Mouse (Mus musculus): ENCODE results near the gene Per1.
A peak's percentile ranks its signal among the peaks of the same experiment; 100 is the strongest.

Per1 gene

DNA sequence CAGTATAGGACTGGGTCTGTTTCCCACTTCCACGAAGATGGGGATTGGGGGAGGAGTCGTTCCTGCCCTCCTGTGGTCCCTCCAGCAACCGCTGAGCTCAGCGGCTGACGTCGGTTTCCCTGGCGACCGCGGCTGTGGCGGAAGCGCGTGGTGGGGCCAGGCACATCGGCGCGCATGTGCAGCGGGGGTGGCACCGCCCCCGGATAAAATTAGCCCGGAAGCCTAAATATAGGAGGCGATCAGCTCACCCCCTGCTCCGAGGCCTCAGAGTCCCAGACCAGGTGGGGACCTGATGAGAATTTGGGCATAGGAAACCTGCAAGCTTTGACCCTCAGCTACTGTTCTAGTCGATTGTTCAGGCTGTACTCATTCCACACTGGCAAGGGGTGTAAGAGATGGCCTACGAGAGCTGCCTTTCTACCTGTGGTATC is 4.9 kb downstream of the Per1 start:
- peak; percentile 87 for DNase-seq

DNA sequence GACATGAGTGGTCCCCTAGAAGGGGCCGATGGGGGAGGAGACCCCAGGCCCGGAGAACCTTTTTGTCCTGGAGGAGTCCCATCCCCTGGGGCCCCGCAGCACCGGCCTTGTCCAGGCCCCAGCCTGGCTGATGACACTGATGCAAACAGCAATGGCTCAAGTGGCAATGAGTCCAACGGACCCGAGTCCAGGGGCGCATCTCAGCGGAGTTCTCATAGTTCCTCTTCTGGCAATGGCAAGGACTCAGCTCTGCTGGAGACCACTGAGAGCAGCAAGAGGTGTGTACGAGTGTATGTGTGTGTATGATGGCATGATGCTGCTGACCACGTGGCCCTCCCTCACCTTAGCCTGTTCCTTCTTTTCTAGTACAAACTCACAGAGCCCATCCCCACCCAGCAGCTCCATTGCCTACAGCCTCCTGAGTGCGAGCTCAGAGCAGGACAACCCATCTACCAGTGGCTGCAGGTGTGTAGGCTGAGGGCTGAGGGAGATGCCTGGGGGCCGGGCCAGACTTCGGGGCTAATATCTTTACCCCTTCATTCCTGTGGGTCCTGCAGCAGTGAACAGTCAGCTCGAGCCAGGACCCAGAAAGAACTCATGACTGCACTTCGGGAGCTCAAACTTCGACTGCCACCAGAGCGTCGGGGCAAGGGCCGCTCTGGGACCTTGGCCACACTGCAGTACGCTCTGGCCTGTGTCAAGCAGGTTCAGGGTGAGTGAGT is 5.8 kb downstream of the Per1 start:
- DNase-seq = peak; percentile 30

DNA sequence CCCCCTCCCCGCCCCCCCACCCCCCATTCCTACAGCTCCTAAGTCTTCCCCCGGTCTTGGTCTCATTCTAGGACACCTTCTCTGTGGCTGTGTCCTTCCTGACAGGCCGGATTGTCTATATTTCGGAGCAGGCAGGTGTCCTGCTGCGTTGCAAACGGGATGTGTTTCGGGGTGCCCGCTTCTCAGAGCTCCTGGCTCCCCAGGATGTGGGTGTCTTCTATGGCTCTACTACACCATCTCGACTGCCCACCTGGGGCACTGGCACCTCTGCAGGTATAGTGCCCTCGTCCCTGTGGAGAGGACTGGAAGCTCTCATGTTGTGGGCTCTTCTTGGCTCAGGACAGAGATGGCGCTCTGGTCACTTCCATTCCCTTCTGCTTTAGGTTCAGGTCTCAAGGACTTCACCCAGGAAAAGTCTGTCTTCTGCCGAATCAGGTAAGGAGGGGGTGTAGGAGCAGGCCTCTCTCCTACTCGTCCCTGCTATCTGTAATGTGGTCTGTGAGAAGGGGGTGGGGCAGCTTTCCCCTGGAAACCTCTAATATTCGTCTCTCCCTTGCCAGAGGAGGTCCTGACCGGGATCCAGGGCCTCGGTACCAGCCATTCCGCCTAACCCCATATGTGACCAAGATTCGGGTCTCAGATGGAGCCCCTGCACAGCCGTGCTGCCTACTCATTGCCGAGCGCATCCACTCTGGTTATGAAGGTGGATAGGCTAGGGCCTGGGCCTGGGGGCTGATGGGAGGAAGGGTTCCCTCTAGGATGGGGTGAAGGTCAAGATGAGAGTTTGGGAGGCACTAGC is 6.8 kb downstream of the Per1 start:
- DNase-seq = peak; percentile 17

DNA sequence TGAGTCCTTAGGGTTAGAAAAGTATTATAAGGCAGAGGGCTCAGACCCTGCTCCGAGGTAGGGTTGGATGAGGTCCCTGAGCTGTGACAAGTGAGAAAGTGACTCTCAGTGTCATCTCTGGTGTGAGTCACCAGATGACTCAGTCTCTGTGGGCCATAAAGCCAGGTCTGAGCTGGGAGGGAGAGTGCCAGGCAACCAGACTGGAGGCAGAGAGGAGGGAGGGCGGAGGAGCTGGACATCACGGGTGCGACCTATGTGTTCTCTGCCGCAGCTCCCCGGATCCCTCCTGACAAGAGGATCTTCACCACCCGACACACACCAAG is 7.3 kb downstream of the Per1 start:
- no peak for DNase-seq

DNA sequence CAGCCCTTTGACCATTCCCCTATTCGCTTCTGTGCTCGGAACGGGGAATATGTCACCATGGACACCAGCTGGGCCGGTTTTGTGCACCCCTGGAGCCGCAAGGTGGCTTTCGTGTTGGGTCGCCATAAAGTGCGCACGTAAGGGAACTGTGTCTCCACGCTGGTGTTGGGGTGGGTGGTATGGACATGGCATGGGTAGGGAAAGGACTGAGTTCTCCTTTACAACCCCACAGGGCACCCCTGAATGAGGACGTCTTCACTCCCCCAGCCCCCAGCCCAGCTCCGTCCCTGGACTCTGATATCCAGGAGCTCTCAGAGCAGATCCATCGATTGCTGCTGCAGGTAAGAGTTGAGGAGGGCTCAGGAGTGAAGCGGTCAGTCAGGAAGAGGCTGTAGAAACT is 8.1 kb downstream of the Per1 start:
- DNase-seq = no peak

DNA sequence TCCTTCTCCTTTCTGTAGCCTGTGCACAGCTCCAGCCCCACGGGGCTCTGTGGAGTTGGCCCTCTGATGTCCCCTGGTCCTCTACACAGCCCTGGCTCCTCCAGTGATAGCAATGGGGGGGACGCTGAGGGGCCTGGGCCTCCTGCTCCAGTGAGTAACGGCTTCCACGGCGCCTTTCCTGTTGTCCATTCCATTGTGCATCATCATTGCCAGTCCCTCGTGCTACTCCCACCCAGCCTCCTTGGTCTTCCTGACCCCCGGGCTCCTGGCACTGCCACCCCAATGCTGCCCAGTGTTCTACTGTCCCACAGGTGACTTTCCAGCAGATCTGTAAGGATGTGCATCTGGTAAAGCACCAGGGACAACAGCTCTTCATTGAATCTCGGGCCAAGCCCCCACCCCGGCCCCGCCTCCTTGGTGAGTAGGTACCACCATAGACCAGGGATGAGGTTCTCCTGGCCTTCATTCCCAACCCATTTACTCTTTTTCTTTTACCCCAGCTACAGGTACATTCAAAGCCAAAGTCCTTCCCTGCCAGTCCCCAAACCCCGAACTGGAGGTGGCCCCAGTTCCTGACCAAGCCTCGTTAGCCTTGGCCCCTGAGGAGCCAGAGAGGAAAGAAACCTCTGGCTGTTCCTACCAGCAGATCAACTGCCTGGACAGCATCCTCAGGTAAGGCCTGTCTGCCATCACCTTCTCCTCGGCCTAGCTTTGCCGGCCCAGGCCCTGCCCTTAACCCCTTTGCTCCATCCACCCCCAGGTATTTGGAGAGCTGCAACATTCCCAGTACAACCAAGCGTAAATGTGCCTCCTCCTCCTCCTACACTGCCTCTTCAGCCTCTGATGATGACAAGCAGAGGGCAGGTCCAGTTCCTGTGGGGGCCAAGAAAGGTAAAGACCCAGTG is 8.8 kb downstream of the Per1 start:
- DNase-seq = peak; percentile 12

DNA sequence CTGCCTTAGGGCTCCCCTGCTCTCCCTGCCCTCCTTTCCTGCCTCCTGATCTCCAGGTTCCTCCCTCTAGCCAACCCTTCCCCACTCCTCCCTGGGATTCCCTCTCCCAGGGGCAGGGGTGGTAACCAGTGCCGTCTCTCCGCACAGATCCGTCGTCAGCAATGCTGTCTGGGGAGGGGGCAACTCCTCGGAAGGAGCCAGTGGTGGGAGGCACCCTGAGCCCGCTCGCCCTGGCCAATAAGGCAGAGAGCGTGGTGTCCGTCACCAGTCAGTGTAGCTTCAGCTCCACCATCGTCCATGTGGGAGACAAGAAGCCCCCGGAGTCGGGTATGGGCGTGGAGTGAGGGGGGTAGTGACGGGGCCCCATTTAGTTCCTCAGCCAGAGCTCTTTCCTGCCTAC is 9.5 kb downstream of the Per1 start:
- no peak for DNase-seq

DNA sequence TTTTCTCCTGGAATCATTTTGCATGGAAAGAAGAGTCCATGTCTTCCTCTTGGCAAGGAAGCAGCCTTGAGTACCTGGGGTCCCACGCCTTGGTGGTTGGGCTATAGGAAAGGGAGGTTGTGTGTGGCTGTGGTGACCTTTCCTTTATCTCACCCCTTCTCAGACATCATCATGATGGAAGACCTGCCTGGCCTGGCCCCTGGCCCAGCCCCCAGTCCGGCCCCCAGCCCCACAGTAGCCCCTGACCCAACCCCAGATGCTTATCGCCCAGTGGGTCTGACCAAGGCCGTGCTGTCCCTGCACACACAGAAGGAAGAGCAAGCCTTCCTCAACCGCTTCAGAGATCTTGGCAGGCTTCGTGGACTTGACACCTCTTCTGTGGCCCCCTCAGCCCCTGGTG is 10.2 kb downstream of the Per1 start:
- DNase-seq = no peak

DNA sequence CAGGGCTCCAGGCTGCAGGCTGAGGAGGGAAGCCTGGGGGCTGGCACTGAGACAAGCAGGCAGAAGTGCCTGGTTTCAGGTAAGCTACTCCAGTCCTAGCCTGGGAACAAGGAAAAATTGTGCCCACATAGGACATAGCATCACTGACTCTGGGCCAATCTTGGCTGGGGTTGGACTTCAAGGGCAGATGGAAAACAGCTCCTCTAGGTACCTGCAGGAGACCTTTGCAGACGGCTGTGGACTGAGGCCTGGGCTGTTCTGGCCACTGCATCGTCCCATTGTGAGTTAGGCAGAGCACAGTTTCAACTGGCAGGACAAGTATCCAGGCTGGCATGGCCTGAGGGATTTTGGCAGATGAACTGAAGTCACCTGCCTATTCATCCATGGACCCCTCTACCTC is 10.8 kb downstream of the Per1 start:
- DNase-seq = peak; percentile 5

DNA sequence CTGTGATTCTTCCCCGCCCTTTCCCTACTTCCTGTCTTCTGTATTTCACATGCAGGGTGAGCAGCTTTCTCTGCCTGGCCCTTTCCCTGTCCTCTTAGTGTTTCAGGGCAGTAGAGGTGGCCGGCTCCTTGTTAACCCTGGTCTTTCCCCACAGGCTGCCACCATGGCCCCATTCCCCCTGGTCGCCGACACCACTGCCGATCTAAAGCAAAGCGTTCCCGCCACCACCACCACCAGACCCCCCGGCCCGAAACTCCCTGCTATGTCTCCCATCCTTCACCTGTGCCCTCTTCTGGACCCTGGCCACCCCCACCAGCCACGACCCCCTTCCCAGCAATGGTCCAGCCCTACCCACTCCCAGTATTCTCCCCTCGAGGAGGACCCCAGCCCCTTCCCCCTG is 11.3 kb downstream of the Per1 start:
- no peak for DNase-seq

DNA sequence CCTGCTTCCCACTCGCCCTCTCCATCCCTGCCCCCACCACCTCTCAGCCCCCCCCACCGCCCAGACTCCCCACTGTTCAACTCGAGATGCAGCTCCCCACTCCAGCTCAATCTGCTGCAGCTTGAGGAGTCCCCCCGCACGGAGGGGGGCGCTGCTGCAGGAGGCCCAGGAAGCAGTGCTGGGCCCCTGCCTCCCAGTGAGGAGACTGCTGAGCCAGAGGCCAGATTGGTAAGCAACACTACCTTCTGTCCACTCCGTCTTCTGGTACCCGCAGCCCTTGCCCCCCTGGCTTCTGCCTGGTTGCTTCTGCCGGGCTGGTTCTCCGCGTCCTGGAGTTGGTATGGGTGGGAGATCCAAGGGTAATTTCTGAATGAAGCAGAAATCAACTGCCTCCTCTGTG is 11.8 kb downstream of the Per1 start:
- DNase-seq = no peak

DNA sequence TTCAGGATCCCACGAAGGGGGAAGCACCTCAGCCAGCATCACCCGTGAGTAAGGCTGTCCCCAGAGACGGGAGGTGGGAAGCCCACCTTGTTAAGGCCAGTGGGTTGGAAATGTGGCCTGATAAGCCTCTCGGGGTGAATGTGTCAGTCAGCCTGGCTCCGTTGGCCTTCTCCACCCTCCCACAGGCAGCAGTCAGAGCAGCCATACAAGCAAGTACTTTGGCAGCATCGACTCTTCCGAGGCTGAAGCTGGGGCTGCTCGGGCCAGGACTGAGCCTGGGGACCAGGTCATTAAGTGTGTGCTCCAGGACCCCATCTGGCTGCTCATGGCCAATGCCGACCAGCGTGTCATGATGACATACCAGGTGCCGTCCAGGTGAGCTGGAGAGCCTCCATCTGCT is 12.7 kb downstream of the Per1 start:
- DNase-seq = no peak

DNA sequence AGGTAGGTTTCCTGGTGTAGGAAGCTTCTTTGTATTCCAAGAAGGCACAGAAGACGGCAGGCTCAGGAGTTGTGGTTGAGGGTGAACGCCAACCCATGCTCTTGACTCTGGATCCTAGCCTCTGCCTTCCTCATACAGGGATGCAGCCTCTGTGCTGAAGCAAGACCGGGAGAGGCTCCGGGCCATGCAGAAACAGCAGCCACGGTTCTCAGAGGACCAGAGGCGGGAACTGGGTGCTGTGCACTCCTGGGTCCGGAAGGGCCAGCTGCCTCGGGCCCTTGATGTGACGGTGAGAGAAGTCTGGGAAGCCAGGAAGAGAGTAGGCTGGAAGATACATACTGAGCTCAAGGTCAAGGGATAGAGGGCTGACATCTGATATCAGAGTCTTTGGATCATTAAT is 13.2 kb downstream of the Per1 start:
- no peak for DNase-seq

DNA sequence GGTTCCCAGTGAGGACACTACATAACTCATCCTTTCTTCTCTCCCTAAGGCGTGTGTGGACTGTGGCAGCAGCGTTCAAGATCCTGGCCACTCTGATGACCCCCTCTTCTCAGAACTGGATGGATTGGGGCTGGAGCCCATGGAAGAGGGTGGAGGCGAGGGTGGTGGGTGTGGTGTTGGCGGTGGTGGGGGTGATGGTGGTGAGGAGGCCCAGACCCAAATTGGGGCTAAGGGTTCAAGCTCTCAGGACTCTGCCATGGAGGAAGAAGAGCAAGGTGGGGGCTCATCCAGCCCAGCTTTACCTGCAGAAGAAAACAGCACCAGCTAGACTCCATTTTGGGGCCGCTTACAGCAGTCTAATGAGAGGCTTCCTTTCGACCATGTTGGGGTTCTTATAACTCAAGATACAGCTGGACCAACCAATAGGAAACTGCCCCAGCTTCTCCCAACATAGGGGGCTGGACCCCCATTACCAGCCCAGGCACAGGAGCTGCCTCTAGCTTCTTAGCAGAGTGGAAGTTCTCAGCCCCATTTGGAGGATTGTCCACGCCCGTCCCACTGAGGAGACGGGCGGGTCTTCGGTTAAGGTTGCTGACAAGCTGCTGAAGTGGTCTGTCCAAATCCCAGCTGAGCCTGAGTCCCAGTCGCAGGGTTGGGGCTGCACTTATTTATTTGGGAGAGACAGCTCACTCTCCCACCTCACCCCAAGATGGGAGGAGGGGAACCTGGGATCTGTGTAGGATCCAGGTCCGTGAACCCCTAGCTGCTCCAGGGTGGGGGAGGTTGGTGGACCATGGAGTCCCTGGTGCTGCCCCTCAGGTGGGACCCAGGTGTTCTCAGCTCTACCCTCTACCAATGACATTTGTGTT is 14.2 kb downstream of the Per1 start:
- no peak for DNase-seq

DNA sequence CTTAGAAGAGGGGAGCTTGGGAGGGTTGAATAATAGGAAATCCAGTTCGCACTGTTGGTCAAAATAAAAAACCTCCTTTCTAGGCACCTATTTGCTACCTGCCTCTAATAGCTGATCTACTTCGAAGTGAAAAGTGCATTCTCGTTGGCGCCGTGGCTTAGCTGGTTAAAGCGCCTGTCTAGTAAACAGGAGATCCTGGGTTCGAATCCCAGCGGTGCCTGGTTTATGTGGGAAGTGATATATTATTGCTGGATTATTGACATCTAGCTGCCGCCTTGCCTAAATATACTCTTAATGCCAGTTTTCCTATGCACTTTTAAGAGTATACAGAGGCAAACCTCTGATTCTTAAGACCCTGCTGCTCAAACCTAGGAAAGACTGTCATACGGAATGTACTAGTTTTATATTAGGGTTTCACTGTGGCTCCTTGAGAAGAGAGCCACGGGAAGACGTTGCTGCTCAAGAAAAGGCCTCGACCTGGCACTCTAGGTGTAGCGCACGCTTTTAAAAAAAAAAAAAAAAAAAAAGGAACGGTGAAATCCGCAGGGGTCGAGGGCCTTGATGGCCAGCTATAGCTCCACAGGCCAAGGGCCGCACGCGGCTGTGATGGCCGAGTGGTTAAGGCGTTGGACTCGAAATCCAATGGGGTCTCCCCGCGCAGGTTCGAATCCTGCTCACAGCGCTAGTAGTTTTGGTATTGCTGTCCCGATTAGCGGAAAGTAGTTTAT is 15.5 kb downstream of the Per1 start:
- peak; percentile 84 for DNase-seq

DNA sequence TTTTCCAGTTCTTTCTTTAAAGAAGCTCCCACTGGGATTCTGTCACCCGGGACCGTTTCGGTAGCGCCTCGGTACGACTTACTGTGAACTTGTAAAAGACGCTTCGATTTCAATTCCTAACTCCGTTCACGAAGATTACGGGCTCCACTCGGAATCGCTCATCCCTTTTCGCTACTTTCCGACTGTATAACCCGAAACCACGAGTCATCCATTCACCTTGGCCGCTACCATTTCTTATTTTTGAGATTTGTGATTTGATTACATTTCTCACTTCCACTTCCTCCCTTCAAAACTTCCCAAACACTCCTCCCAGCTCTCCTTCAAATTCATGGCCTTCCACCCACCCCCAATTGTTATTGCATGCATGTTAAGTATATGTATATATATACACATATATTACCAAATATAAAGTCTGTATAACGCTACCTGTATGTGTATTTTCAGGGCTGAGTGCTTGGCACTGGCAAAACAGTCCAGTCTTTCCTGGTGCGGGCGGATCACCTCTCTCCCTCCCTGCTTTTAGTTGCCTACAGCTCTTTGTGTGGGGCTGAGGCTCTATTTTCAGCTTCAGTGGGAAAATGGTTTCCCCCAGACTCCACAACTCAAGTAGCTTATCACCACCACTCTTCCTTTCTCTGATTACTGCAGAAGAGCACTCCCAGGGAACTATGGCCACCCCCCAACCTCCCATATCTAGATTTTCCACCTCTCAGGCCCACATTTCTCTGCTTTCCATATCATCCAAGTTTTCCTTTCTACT is 16.2 kb downstream of the Per1 start:
- DNase-seq = no peak

DNA sequence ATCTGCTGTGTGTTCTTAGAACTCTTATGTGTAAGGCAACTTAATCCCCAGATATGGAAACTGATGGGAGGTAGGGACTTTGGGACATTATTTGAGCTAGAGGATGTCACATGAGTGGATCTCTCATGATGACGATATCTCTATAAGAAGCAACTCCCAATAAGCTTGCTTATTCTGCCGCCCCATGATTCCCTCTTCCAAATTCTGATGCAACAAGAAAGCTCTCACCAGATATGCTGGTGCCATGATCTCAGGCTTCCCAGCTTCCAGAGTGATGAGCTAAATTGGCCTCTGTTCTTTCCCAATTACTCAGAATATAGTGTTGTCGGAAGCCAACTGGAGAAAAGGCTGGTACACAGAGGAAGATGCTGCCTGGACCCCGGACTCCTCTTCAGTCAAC is 16.8 kb downstream of the Per1 start:
- DNase-seq = no peak

DNA sequence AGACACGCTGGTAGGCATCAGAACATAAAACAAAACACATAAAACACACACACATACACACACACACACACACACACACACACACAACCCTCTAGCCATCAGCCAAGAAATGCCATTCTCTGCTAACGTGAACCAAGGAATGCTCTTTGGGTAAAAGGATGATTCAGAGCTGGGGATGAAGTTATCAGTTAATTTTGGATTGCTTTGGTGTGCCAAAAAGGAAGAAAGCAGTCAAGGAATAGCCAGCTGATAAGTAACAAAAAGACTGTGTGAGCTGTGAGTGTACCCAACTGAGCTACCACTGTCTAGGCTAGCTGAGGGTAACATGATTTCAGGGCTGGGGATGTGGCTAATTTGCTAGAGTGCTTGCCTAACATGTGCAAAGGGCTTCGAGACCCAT is 19.0 kb downstream of the Per1 start:
- DNase-seq = no peak

DNA sequence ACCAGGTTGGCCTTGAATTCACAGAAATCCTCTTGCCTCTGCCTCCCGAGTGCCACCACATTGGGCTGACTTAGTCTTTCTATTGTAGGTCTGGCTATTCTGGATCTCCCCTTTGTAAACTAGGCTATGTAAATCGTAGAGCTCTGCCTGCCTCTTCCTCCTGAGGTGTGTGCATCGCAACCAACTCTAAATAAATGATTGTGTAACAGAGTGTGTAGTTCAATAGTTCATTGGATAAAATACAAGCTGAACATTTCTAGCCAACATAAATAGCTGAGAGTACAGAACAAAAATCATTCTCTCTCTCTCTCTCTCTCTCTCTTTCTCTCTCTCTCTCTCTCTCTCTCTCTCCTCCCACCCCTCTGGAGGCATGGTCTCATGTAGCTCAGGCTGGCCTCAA is 19.6 kb downstream of the Per1 start:
- DNase-seq = no peak

DNA sequence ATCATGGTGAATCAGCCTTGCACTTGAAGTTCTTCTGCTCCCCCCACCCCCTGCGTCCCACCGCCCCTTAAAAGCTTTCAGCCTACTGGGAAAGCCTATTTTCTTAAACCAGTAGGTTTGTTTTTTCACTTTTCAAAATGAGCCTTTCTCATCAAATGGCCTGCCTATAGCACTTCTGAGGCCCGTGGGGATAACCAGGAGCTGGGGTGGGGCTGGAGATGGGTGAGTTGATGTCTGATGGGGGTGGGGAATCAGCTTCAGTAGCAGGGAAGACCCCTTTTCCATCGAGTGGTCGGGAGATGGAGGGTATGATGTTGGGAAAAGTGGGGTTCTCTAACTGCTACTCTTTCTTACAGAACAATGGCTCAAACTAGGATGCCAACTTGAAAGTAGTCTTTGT is 21.8 kb downstream of the Per1 start:
- DNase-seq = no peak

Data from kidney, adult 11 months (tissue).